Mouse (Mus musculus) MEL (cell line): ENCODE results near the gene Dap.

Source experiments
- CTCF ChIP-seq, 3 experiments: IDR thresholded peaks in 2 of 3; conservative IDR thresholded peaks in 1 of 3; 2 replicates each; pipeline ENCODE4 v1.5.1; 2011 to 2012; ENCODE audit warnings: low read length in 3 of 3, low read depth in 2 of 3, mild to moderate bottlenecking in 2 of 3, improper control_type of control experiment in 1 of 3, inconsistent platforms in 1 of 3, mixed read lengths in 1 of 3, moderate library complexity in 1 of 3; ENCODE audit not compliant: control insufficient read depth in 1 of 3, insufficient read depth in 1 of 3, poor library complexity in 1 of 3, severe bottlenecking in 1 of 3
- NELFE ChIP-seq: IDR thresholded peaks from 2 replicates; pipeline ENCODE4 v1.6.1; 2011; ENCODE audit warnings: low read depth, low read length, improper control_type of control experiment
- POLR2AphosphoS2 ChIP-seq: IDR thresholded peaks from 2 replicates; pipeline ENCODE4 v1.6.1; 2011; ENCODE audit warnings: low read length, improper control_type of control experiment
- POLR2AphosphoS5 ChIP-seq: IDR thresholded peaks from 2 replicates; pipeline ENCODE4 v1.6.1; 2012; ENCODE audit warnings: low read depth, borderline replicate concordance, mild to moderate bottlenecking, inconsistent platforms, low read length, moderate library complexity, mixed read lengths
- SMC3 ChIP-seq: IDR thresholded peaks from 2 replicates; pipeline ENCODE4 v1.6.1; 2011; ENCODE audit warnings: low read depth, low read length, improper control_type of control experiment
- ZC3H11A ChIP-seq: IDR thresholded peaks from 2 replicates; pipeline ENCODE4 v1.6.1; 2012; ENCODE audit warnings: low read depth, mild to moderate bottlenecking, inconsistent platforms, low read length, improper control_type of control experiment
- ZMIZ1 ChIP-seq: IDR thresholded peaks from 2 replicates; pipeline ENCODE4 v1.6.1; 2012; ENCODE audit warnings: low read depth, mild to moderate bottlenecking, inconsistent platforms, low read length, improper control_type of control experiment, moderate library complexity

- TF ChIP-seq CTCF (IDR thresholded peaks at IDR 0.05 in 2 of 3, conservative IDR thresholded peaks at IDR 0.05 in 1 of 3; ENCODE audit: control insufficient read depth in 1 of 3, insufficient read depth in 1 of 3, low read depth in 2 of 3, low read length in 3 of 3, poor library complexity in 1 of 3, severe bottlenecking in 1 of 3) (no peak), NELFE (no peak), ZC3H11A (no peak), POLR2AphosphoS2 (no peak), ZMIZ1 (no peak), SMC3 (no peak), POLR2AphosphoS5 (no peak)
These were observed 28.3 kb upstream of the Dap start for GRCm38 (mm10) chr15:31195776-31196175.
